Mouse (Mus musculus) heart, postnatal 0 days (tissue): ENCODE results near the gene Tgfbr2. TPM values are rescaled to one million over a fixed set of nuclear protein-coding genes. Genes with fewer than 3 reads are reported as not detected.
A peak's percentile ranks its signal among the peaks of the same experiment; 100 is the strongest.

Experiments used
- ATAC-seq: fragments of 200-750 bp; cut with Nextera tagmentation; 2 replicates; pipeline ENCODE4 v1.8.0; 2017; ENCODE audit warnings: low read depth, moderate number of reproducible peaks, moderate library complexity; ENCODE audit not compliant: insufficient read depth
- DNase-seq: peaks from one replicate; pipeline ENCODE4 v3.0.0-alpha.2; 2016; ENCODE audit warnings: low spot score
- H3K27ac ChIP-seq: fragments of 300-500 bp; sonication (generic); 2 replicates; pipeline ENCODE4 v1.5.1; 2014; ENCODE audit warnings: low read depth, mild to moderate bottlenecking
- H3K27me3 ChIP-seq: fragments of 300-500 bp; sonication (generic); 2 replicates; pipeline ENCODE4 v1.6.1; 2014; ENCODE audit warnings: low read length, mixed read lengths; ENCODE audit not compliant: control insufficient read depth, insufficient read depth
- H3K36me3 ChIP-seq: fragments of 300-500 bp; sonication (generic); replicated peaks from 2 replicates; pipeline ENCODE4 v1.6.1; 2014; ENCODE audit warnings: low read length, mixed read lengths; ENCODE audit not compliant: control insufficient read depth, insufficient read depth
- H3K4me1 ChIP-seq: fragments of 300-500 bp; sonication (generic); 2 replicates; pipeline ENCODE4 v1.6.1; 2014; ENCODE audit warnings: antibody characterized with exemption; ENCODE audit not compliant: control insufficient read depth, insufficient read depth
- H3K4me2 ChIP-seq: fragments of 300-500 bp; sonication (generic); 2 replicates; pipeline ENCODE4 v1.6.1; 2014; ENCODE audit warnings: low read depth, mild to moderate bottlenecking, low read length, moderate library complexity
- H3K4me3 ChIP-seq: fragments of 300-500 bp; sonication (generic); 2 replicates; pipeline ENCODE4 v1.5.1; 2014; ENCODE audit warnings: low read depth, low read length
- H3K9ac ChIP-seq: fragments of 300-500 bp; sonication (generic); replicated peaks from 2 replicates; pipeline ENCODE4 v1.6.1; 2014; ENCODE audit warnings: low read depth, low read length, mixed read lengths
- H3K9me3 ChIP-seq: fragments of 300-500 bp; sonication (generic); replicated peaks from 2 replicates; pipeline ENCODE4 v1.6.1; 2016; ENCODE audit warnings: low read length; ENCODE audit not compliant: control insufficient read depth
- CTCF ChIP-seq: IDR thresholded peaks from 2 replicates; pipeline ENCODE4 v1.5.1; 2016; ENCODE audit warnings: antibody characterized with exemption, control low read depth, low read depth
- EP300 ChIP-seq: IDR thresholded peaks from 2 replicates; pipeline ENCODE4 v1.6.1; 2016; ENCODE audit warnings: antibody characterized with exemption, low read depth
- WGBS: fragments of 180-500 bp; shearing (Covaris S2); extraction: QIAGEN DNeasy Blood & Tissue Kit; methylation state at CpG from one replicate; pipeline ENCODE4 v1.1.7; 2014; 5-methylcytosine and 5-hydroxymethylcytosine counted together
- polyA plus RNA-seq: library from polyadenylated mRNA; unstranded; fragments of >200 nt; fragmentation: Nextera tagmentation; extraction: Ambion mirVana; gene quantifications from 2 replicates; pipeline ENCODE4 v1.2.1, GENCODE M21; 2015
- total RNA-seq: library from RNA; depleted of rRNA; stranded (reverse); fragments of >200 nt; gene quantifications from 2 replicates; pipeline ENCODE4 v1.2.3, GENCODE M21; 2014; ENCODE audit warnings: low replicate concordance; rRNA removed

The Tgfbr2 gene
- 70.8 and 81.4 TPM in 2 replicates for total RNA-seq
- 15.1 and 16.0 TPM in 2 replicates for polyA plus RNA-seq

DNA sequence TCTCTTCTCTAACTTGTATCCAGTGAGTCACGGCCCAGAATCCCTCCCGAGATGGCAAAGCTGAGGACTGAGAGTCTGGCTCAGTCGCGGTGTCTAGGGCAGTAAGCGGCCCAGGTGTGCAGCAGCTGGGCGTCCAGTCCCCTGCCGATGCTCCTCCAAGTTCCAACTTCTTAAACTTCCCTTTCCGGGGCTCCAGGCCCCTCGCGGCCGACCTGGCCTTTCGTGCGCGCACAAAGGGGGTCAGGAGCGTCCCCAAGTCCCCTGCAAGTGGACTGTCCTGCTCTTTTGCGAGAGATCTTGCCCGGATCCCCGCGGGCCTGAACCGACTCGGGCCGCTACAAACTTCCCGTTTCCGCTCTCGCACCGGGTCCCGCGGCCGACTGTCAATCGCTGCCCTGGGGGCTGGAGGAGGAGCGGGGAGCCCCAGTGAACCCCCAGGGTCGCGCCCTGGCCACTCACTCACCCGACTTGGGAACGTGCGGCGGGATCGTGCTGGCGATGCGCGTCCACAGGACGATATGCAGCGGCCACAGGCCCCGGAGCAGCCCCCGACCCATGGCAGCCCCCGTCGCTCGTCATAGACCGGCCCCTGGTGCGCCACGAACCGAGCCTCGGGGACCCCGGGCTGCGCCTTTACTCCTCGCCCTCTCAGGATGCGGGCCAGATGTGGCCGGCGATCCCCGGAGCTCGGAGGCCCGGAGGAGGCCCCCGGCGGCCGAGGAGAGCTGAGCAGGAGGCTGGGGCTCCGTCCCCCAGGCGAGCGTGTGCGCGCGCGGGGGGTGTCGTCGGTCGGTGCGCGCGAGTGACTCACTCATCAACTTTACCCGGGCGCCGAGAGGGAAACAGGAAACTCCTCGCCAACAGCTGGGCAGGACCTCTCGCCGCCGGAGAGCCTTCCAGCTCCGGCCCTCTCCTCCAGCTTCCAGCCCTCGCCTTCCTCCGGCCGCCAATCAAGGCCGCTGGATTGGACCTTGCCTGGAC is at the start of gene Tgfbr2:
Tgfbr2 (minus strand) TSS at position 880 of the 981 bp plus-strand sequence.
- WGBS: under 1% methylated on average over 85 of the region's 90 CpGs
- Histone ChIP-seq H3K27ac (peak within 1 kb of the TSS; percentile 91), H3K4me1 (0 out of 2 replicates have a peak, but pooled peaks cover 8% of the 10 kb centered on the region), H3K4me3 (peak within 1 kb of the TSS; percentile 74), H3K9me3 (no peaks in the 10 kb centered on the region), H3K9ac (peak within 1 kb of the TSS; percentile 80), H3K4me2 (peak within 1 kb of the TSS; percentile 80), H3K27me3 (no peaks in the 10 kb centered on the region), H3K36me3 (no peaks in the 10 kb centered on the region)
- peak; percentile 89 for DNase-seq
- peak; percentile 89 for ATAC-seq
- TF ChIP-seq CTCF (no peak), EP300 (no peak; the same call in 1 of the 2 replicates)

- TF ChIP-seq CTCF (no peak), EP300 (no peak)
- H3K4me1 ChIP-seq: peaks cover 11% of the 10 kb centered on the region
- no peaks in the 10 kb centered on the region for H3K9me3 ChIP-seq
- no peak overlapping the region for H3K9ac ChIP-seq
- H3K27me3 ChIP-seq: no peaks in the 10 kb centered on the region
- 64% methylated on average over 6 of the region's 6 CpGs for WGBS
- DNase-seq: no peak
- no peak overlapping the region for H3K4me2 ChIP-seq
- H3K4me3 ChIP-seq: no peak overlapping the region
- H3K27ac ChIP-seq: no peak overlapping the region
- H3K36me3 ChIP-seq: no peaks in the 10 kb centered on the region
- no peak for ATAC-seq
Measured at GRCm38 (mm10) chr9:116223368-116223767, 48.2 kb upstream of the Tgfbr2 start.

- H3K9me3 ChIP-seq: no peaks in the 10 kb centered on the region
- no peak overlapping the region for H3K27ac ChIP-seq
- DNase-seq (no peak), ATAC-seq (no peak)
- TF ChIP-seq EP300: no peak
- TF ChIP-seq CTCF: no peak
- H3K4me1 ChIP-seq: peaks cover 4% of the 10 kb centered on the region; the same call in 1 of the 2 replicates
- H3K4me3 ChIP-seq: no peak overlapping the region
- WGBS: 82% methylated on average over 5 of the region's 5 CpGs
- H3K4me2 ChIP-seq: no peak overlapping the region
- no peak overlapping the region for H3K9ac ChIP-seq
- no peaks in the 10 kb centered on the region for H3K36me3 ChIP-seq
- no peaks in the 10 kb centered on the region for H3K27me3 ChIP-seq
Measured at GRCm38 (mm10) chr9:116222643-116223042, 47.5 kb upstream of the Tgfbr2 start.

- DNase-seq: no peak
- TF ChIP-seq CTCF: no peak
- no peak for TF ChIP-seq EP300
- no peaks in the 10 kb centered on the region for H3K9me3 ChIP-seq
- peak; percentile 68; the same call in 1 of the 2 replicates for ATAC-seq
- no peak overlapping the region for H3K4me2 ChIP-seq
- no peaks in the 10 kb centered on the region for H3K36me3 ChIP-seq
- H3K27ac ChIP-seq: no peak overlapping the region
- H3K4me3 ChIP-seq: no peak overlapping the region
- H3K9ac ChIP-seq: no peak overlapping the region
- no peaks in the 10 kb centered on the region for H3K4me1 ChIP-seq
- no peaks in the 10 kb centered on the region for H3K27me3 ChIP-seq
- WGBS: 54% methylated on average over 11 of the region's 11 CpGs
Measured at GRCm38 (mm10) chr9:116222000-116222399, 46.8 kb upstream of the Tgfbr2 start.

- no peak for TF ChIP-seq CTCF
- no peak for TF ChIP-seq EP300
- WGBS: 86% methylated on average over 6 of the region's 6 CpGs
Measured at GRCm38 (mm10) chr9:116221565-116221964, 46.4 kb upstream of the Tgfbr2 start.

More at GRCm38 (mm10) chr9:116221565-116221964, 46.4 kb upstream of the Tgfbr2 start:
- DNase-seq: no peak
- no peaks in the 10 kb centered on the region for H3K4me1 ChIP-seq
- ATAC-seq: no peak
- H3K27ac ChIP-seq: no peak overlapping the region
- H3K4me3 ChIP-seq: no peak overlapping the region
- no peaks in the 10 kb centered on the region for H3K27me3 ChIP-seq
- H3K9me3 ChIP-seq: no peaks in the 10 kb centered on the region
- H3K9ac ChIP-seq: no peak overlapping the region
- no peaks in the 10 kb centered on the region for H3K36me3 ChIP-seq
- H3K4me2 ChIP-seq: no peak overlapping the region
